Mouse (Mus musculus) large intestine, adult 2 months (tissue): Measurements from ENCODE around the gene Gm8362. TPM values are rescaled to one million over a fixed set of nuclear protein-coding genes. Genes with fewer than 3 reads are reported as not detected.
"Not testable (repeated sequence)": the region's sequence is repeated elsewhere in the genome, so short reads cannot be mapped to it uniquely, and the experiment has no call there.

Source experiments
- DNase-seq: peaks from one replicate; pipeline ENCODE4 v3.0.0-alpha.2; 2012; ENCODE audit warnings: low read depth, low spot score
- WGBS: fragments of 180-500 bp; shearing (Covaris S2); methylation state at CpG from one replicate; pipeline ENCODE4 v1.1.7; 2018; 5-methylcytosine and 5-hydroxymethylcytosine counted together
- polyA plus RNA-seq: library from polyadenylated mRNA; depleted of rRNA; stranded (reverse); fragments of >200 nt; gene quantifications from 2 replicates; pipeline ENCODE4 v1.2.3, GENCODE M21; 2012; rRNA removed

Gm8362 gene
- not detected in 2 replicates for polyA plus RNA-seq

- not testable (repeated sequence) for DNase-seq
- WGBS: 61% methylated on average over 1 of the region's 1 CpGs
Observed at GRCm38 (mm10) chr14:6774311-6774710, at the start of gene Gm8362. Gene Gm8362 (minus strand): TSS chr14:6774411.

- 59% methylated on average over 3 of the region's 3 CpGs for WGBS
- not testable (repeated sequence) for DNase-seq
Observed at GRCm38 (mm10) chr14:6823297-6823696, 49.1 kb upstream of the Gm8362 start.

- 0% methylated on average over 5 of the region's 13 CpGs for WGBS
- not testable (repeated sequence) for DNase-seq
Observed at GRCm38 (mm10) chr14:6757231-6757536, 17.0 kb downstream of the Gm8362 start.

GRCm38 (mm10) chr14:6756384-6757230 lies 17.6 kb downstream of the Gm8362 start:
- not testable (repeated sequence) for DNase-seq
- under 1% methylated on average over 50 of the region's 67 CpGs for WGBS

- no CpG with 5 or more reads among the region's 2 CpGs for WGBS
- DNase-seq: not testable (repeated sequence)
Observed at GRCm38 (mm10) chr14:6742232-6742631, 32.0 kb downstream of the Gm8362 start, which contains the start of gene Gm3636. Gene Gm3636 (minus strand): TSS chr14:6742332.

GRCm38 (mm10) chr14:6720151-6720550 lies 54.1 kb downstream of the Gm8362 start, which contains the start of gene Gm8050:
Gene Gm8050 (minus strand): TSS chr14:6720251.
- not testable (repeated sequence) for DNase-seq
- 60% methylated on average over 1 of the region's 2 CpGs for whole genome bisulfite sequencing

Other genes with a start within 250 kb of the Gm8362 start
- not detected in 2 replicates for gene Gm8356, start 237.1 kb downstream of the Gm8362 start, polyA plus RNA-seq
- 0.22 TPM in 1 of 2 replicates, not detected in the other for gene Gm3629, start 183.8 kb downstream of the Gm8362 start, polyA plus RNA-seq
- not detected in 2 replicates for gene Gm3460, start 152.0 kb downstream of the Gm8362 start, polyA plus RNA-seq
- gene Gm10251, start 90.2 kb downstream of the Gm8362 start, polyA plus RNA-seq: not detected in 2 replicates
- not detected in 2 replicates for gene Gm8050, start 54.2 kb downstream of the Gm8362 start, polyA plus RNA-seq
- gene Gm3636, start 32.1 kb downstream of the Gm8362 start, polyA plus RNA-seq: 0.74 TPM in 1 of 2 replicates, not detected in the other
- not detected in 2 replicates for gene Gm3642, start 65.9 kb upstream of the Gm8362 start, polyA plus RNA-seq
- gene Gm3667, start 115.6 kb upstream of the Gm8362 start, polyA plus RNA-seq: 0.10 TPM in 1 of 2 replicates, not detected in the other
- gene Gm6356, start 199.4 kb upstream of the Gm8362 start, polyA plus RNA-seq: not detected in 2 replicates